Mouse (Mus musculus): ENCODE measurements around the gene 1700030K09Rik.

Gene 1700030K09Rik

GRCm38 (mm10) chr8:72459881-72460533 is 16.3 kb downstream of the 1700030K09Rik start:
- no peak for DNase-seq (ENCODE audit: low spot score in 2 of 2)

GRCm38 (mm10) chr8:72464211-72464610 is 20.5 kb downstream of the 1700030K09Rik start:
- DNase-seq (ENCODE audit: low spot score in 2 of 2): no peak

- no peak for DNase-seq (ENCODE audit: low spot score in 2 of 2)
These were observed 25.6 kb downstream of the 1700030K09Rik start for GRCm38 (mm10) chr8:72469243-72469642.

GRCm38 (mm10) chr8:72469984-72470383 is 26.3 kb downstream of the 1700030K09Rik start:
- no peak for DNase-seq (ENCODE audit: low spot score in 2 of 2)

GRCm38 (mm10) chr8:72470684-72471083 is 27.0 kb downstream of the 1700030K09Rik start:
- no peak for DNase-seq (ENCODE audit: low spot score in 2 of 2)

- DNase-seq (ENCODE audit: low spot score in 2 of 2): peak; percentile 98
These were observed 31.3 kb downstream of the 1700030K09Rik start, which contains the start of gene Cherp for GRCm38 (mm10) chr8:72474826-72475546. Gene Cherp (minus strand): TSS chr8:72475226.

GRCm38 (mm10) chr8:72485456-72486199 is 41.9 kb downstream of the 1700030K09Rik start:
- peak; percentile 48 to 60 for DNase-seq (ENCODE audit: low spot score in 2 of 2)

GRCm38 (mm10) chr8:72487014-72487413 is 43.3 kb downstream of the 1700030K09Rik start:
- DNase-seq (ENCODE audit: low spot score in 2 of 2): no peak

- no peak for DNase-seq (ENCODE audit: low spot score in 2 of 2)
These were observed 47.3 kb downstream of the 1700030K09Rik start for GRCm38 (mm10) chr8:72491017-72491416.

- DNase-seq (ENCODE audit: low spot score in 2 of 2): no peak
These were observed 48.3 kb downstream of the 1700030K09Rik start, which contains the start of gene Slc35e1 for GRCm38 (mm10) chr8:72491680-72492621. Gene Slc35e1 (minus strand): TSS chr8:72492614.

- DNase-seq (ENCODE audit: low spot score in 2 of 2): peak; percentile 99 to 100
These were observed 49.0 kb downstream of the 1700030K09Rik start for GRCm38 (mm10) chr8:72492622-72493081.

- no peak for DNase-seq (ENCODE audit: low spot score in 2 of 2)
These were observed 49.7 kb downstream of the 1700030K09Rik start for GRCm38 (mm10) chr8:72493381-72493780.

- DNase-seq (ENCODE audit: low spot score in 2 of 2): no peak
These were observed 51.9 kb downstream of the 1700030K09Rik start for GRCm38 (mm10) chr8:72495411-72496111.

- DNase-seq (ENCODE audit: low spot score in 2 of 2): no peak
These were observed 52.5 kb downstream of the 1700030K09Rik start for GRCm38 (mm10) chr8:72496217-72496616.

- DNase-seq (ENCODE audit: low spot score in 2 of 2): no peak
These were observed 54.2 kb downstream of the 1700030K09Rik start for GRCm38 (mm10) chr8:72497911-72498310.

GRCm38 (mm10) chr8:72498527-72498926 is 54.8 kb downstream of the 1700030K09Rik start:
- DNase-seq (ENCODE audit: low spot score in 2 of 2): no peak

- peak; percentile 79 to 80 for DNase-seq (ENCODE audit: low spot score in 2 of 2)
These were observed 56.0 kb downstream of the 1700030K09Rik start for GRCm38 (mm10) chr8:72499521-72500284.

- peak; percentile 40 to 64 for DNase-seq (ENCODE audit: low spot score in 2 of 2)
These were observed 56.8 kb downstream of the 1700030K09Rik start for GRCm38 (mm10) chr8:72500521-72500931.

- DNase-seq (ENCODE audit: low spot score in 2 of 2): no peak
These were observed 60.5 kb downstream of the 1700030K09Rik start for GRCm38 (mm10) chr8:72504137-72504536.

Data from heart, adult 9 months (tissue).